Mouse (Mus musculus): ENCODE data around the gene Stat2. TPM values are rescaled to one million over a fixed set of nuclear protein-coding genes. Genes with fewer than 3 reads are reported as not detected.
"Not testable (repeated sequence)": the region's sequence is repeated elsewhere in the genome, so short reads cannot be mapped to it uniquely, and the experiment has no call there.

Gene Stat2
- polyA plus RNA-seq, 1 experiment from 2014 or later, result 24.5 TPM

GRCm38 (mm10) chr10:128332358-128333249 lies 62.2 kb downstream of the Stat2 start:
- not testable (repeated sequence) for H3K9ac ChIP-seq (replicated peaks); ATAC-seq (ENCODE audit: low FRiP score)

GRCm38 (mm10) chr10:128335582-128335981 lies 65.2 kb downstream of the Stat2 start:
- H3K36me3 ChIP-seq, result 0 out of 2 replicates have a peak, but pooled peaks cover under 1% of the 10 kb centered on the region
- peaks cover 30% of the 10 kb centered on the region for H3K4me1 ChIP-seq
- no peak overlapping the region for H3K4me3 ChIP-seq (replicated peaks)
- no peak for ATAC-seq (ENCODE audit: low FRiP score)
- H3K27me3 ChIP-seq (replicated peaks), result no peaks in the 10 kb centered on the region
- no peak overlapping the region for H3K4me2 ChIP-seq
- no peak overlapping the region for H3K9ac ChIP-seq (replicated peaks)
- H3K27ac ChIP-seq (replicated peaks), result no peak overlapping the region
- 5% methylated on average over 4 of the region's 4 CpGs for WGBS
- no peaks in the 10 kb centered on the region for H3K9me3 ChIP-seq (replicated peaks)

More at GRCm38 (mm10) chr10:128332358-128333249, 62.2 kb downstream of the Stat2 start:
- not testable (repeated sequence) for H3K4me3 ChIP-seq (replicated peaks); H3K27me3 ChIP-seq (replicated peaks); H3K9me3 ChIP-seq (replicated peaks); H3K4me1 ChIP-seq; H3K27ac ChIP-seq (replicated peaks); H3K4me2 ChIP-seq
- WGBS, result 77% methylated on average over 6 of the region's 6 CpGs
- peaks cover 15% of the 10 kb centered on the region for H3K36me3 ChIP-seq

- Histone ChIP-seq H3K9ac (replicated peaks) (no peak overlapping the region), H3K4me2 (no peak overlapping the region), H3K36me3 (0 out of 2 replicates have a peak, but pooled peaks cover 2% of the 10 kb centered on the region), H3K4me1 (peaks cover 30% of the 10 kb centered on the region), H3K27me3 (replicated peaks) (no peaks in the 10 kb centered on the region), H3K9me3 (replicated peaks) (no peaks in the 10 kb centered on the region), H3K4me3 (replicated peaks) (no peak overlapping the region), H3K27ac (replicated peaks) (no peak overlapping the region)
- no peak for ATAC-seq (ENCODE audit: low FRiP score)
- WGBS, result 92% methylated on average over 3 of the region's 3 CpGs
Observed at GRCm38 (mm10) chr10:128336195-128336594, 65.8 kb downstream of the Stat2 start.

- Histone ChIP-seq H3K4me3 (replicated peaks) (peak overlapping the region; percentile 98; the same call in 1 of the 2 replicates), H3K27me3 (replicated peaks) (no peaks in the 10 kb centered on the region), H3K4me2 (peak overlapping the region; percentile 73), H3K9ac (replicated peaks) (peak overlapping the region; percentile 52; the same call in 1 of the 2 replicates), H3K4me1 (peaks cover 30% of the 10 kb centered on the region), H3K27ac (replicated peaks) (no peak overlapping the region; the same call in 1 of the 2 replicates), H3K9me3 (replicated peaks) (no peaks in the 10 kb centered on the region), H3K36me3 (0 out of 2 replicates have a peak, but pooled peaks cover 2% of the 10 kb centered on the region)
- WGBS, result 87% methylated on average over 3 of the region's 3 CpGs
- ATAC-seq (ENCODE audit: low FRiP score), result no peak
Observed at GRCm38 (mm10) chr10:128336597-128336996, 66.2 kb downstream of the Stat2 start.

GRCm38 (mm10) chr10:128337306-128338181 lies 67.2 kb downstream of the Stat2 start, which contains the start of gene Cs:
TSS of gene Cs (plus strand) at chr10:128337734.
- Histone ChIP-seq H3K4me2 (peak within 1 kb of the TSS; percentile 73), H3K27ac (replicated peaks) (peak within 1 kb of the TSS; percentile 92), H3K4me3 (replicated peaks) (peak within 1 kb of the TSS; percentile 98), H3K9me3 (replicated peaks) (no peaks in the 10 kb centered on the region), H3K36me3 (0 out of 2 replicates have a peak, but pooled peaks cover 2% of the 10 kb centered on the region), H3K27me3 (replicated peaks) (no peaks in the 10 kb centered on the region), H3K4me1 (peaks cover 30% of the 10 kb centered on the region), H3K9ac (replicated peaks) (peak within 1 kb of the TSS; percentile 98)
- ATAC-seq (ENCODE audit: low FRiP score), result peak; percentile 98
- WGBS, result 1% methylated on average over 61 of the region's 61 CpGs

- no peaks in the 10 kb centered on the region for H3K9me3 ChIP-seq (replicated peaks)
- 0 out of 2 replicates have a peak, but pooled peaks cover 2% of the 10 kb centered on the region for H3K36me3 ChIP-seq
- peak overlapping the region; percentile 71 for H3K4me2 ChIP-seq
- 27% methylated on average over 5 of the region's 5 CpGs for WGBS
- no peaks in the 10 kb centered on the region for H3K27me3 ChIP-seq (replicated peaks)
- H3K27ac ChIP-seq (replicated peaks), result peak overlapping the region; percentile 92
- peaks cover 30% of the 10 kb centered on the region for H3K4me1 ChIP-seq
- H3K4me3 ChIP-seq (replicated peaks), result peak overlapping the region; percentile 98
- H3K9ac ChIP-seq (replicated peaks), result peak overlapping the region; percentile 98
- ATAC-seq (ENCODE audit: low FRiP score), result no peak
Observed at GRCm38 (mm10) chr10:128338415-128338814, 68.1 kb downstream of the Stat2 start.

GRCm38 (mm10) chr10:128338948-128339347 lies 68.6 kb downstream of the Stat2 start:
- Histone ChIP-seq H3K36me3 (0 out of 2 replicates have a peak, but pooled peaks cover 2% of the 10 kb centered on the region), H3K27ac (replicated peaks) (no peak overlapping the region), H3K4me2 (peak overlapping the region; percentile 71), H3K4me1 (peaks cover 30% of the 10 kb centered on the region), H3K27me3 (replicated peaks) (no peaks in the 10 kb centered on the region), H3K9ac (replicated peaks) (0 out of 2 replicates have a peak overlapping the region, but pooled peaks have one; percentile 98), H3K4me3 (replicated peaks) (peak overlapping the region; percentile 98), H3K9me3 (replicated peaks) (no peaks in the 10 kb centered on the region)
- ATAC-seq (ENCODE audit: low FRiP score), result no peak
- 67% methylated on average over 2 of the region's 2 CpGs for WGBS

GRCm38 (mm10) chr10:128340257-128340656 lies 69.9 kb downstream of the Stat2 start:
- WGBS, result 83% methylated on average over 2 of the region's 2 CpGs
- Histone ChIP-seq H3K4me1 (peaks cover 38% of the 10 kb centered on the region), H3K36me3 (0 out of 2 replicates have a peak, but pooled peaks cover 2% of the 10 kb centered on the region), H3K4me3 (replicated peaks) (no peak overlapping the region), H3K4me2 (no peak overlapping the region), H3K27ac (replicated peaks) (no peak overlapping the region), H3K9me3 (replicated peaks) (no peaks in the 10 kb centered on the region), H3K9ac (replicated peaks) (no peak overlapping the region), H3K27me3 (replicated peaks) (no peaks in the 10 kb centered on the region)
- ATAC-seq (ENCODE audit: low FRiP score), result no peak

Other genes starting within 250 kb of the Stat2 start
- gene Naca, start 235.0 kb upstream of the Stat2 start, polyA plus RNA-seq (2015; fragmentation: Nextera tagmentation; extraction: Ambion mirVana), result 484 and 547 TPM in 2 replicates
- 394 and 409 TPM in 2 replicates for gene Ptges3, start 211.6 kb upstream of the Stat2 start, polyA plus RNA-seq (2015; fragmentation: Nextera tagmentation; extraction: Ambion mirVana)
- gene Atp5b, start 187.3 kb upstream of the Stat2 start, polyA plus RNA-seq (2015; fragmentation: Nextera tagmentation; extraction: Ambion mirVana), result 2,338 and 2,396 TPM in 2 replicates
- 7.4 and 8.9 TPM in 2 replicates for gene Baz2a, start 179.0 kb upstream of the Stat2 start, polyA plus RNA-seq (2015; fragmentation: Nextera tagmentation; extraction: Ambion mirVana)
- 6.5 and 12.7 TPM in 2 replicates for gene Rbms2, start 90.3 kb upstream of the Stat2 start, polyA plus RNA-seq (2015; fragmentation: Nextera tagmentation; extraction: Ambion mirVana)
- gene Gls2, start 76.1 kb upstream of the Stat2 start, polyA plus RNA-seq (2015; fragmentation: Nextera tagmentation; extraction: Ambion mirVana), result 2.4 and 2.8 TPM in 2 replicates
- 25.5 and 25.9 TPM in 2 replicates for gene Spryd4, start 58.8 kb upstream of the Stat2 start, polyA plus RNA-seq (2015; fragmentation: Nextera tagmentation; extraction: Ambion mirVana)
- gene Mip, start 44.7 kb upstream of the Stat2 start, polyA plus RNA-seq (2015; fragmentation: Nextera tagmentation; extraction: Ambion mirVana), result not detected in 2 replicates
- 20.0 and 25.1 TPM in 2 replicates for gene Timeless, start 38.5 kb upstream of the Stat2 start, polyA plus RNA-seq (2015; fragmentation: Nextera tagmentation; extraction: Ambion mirVana)
- not detected in 2 replicates for gene Apon, start 16.5 kb upstream of the Stat2 start, polyA plus RNA-seq (2015; fragmentation: Nextera tagmentation; extraction: Ambion mirVana)
- 0.19 TPM in 1 of 2 replicates, not detected in the other for gene Apof, start 1.9 kb upstream of the Stat2 start, polyA plus RNA-seq (2015; fragmentation: Nextera tagmentation; extraction: Ambion mirVana)
- 0.32 and 0.37 TPM in 2 replicates for gene Il23a, start 28.2 kb downstream of the Stat2 start, polyA plus RNA-seq (2015; fragmentation: Nextera tagmentation; extraction: Ambion mirVana)
- gene Pan2, start 32.8 kb downstream of the Stat2 start, polyA plus RNA-seq (2015; fragmentation: Nextera tagmentation; extraction: Ambion mirVana), result 17.4 and 20.7 TPM in 2 replicates
- gene Cnpy2, start 51.9 kb downstream of the Stat2 start, polyA plus RNA-seq (2015; fragmentation: Nextera tagmentation; extraction: Ambion mirVana), result 201 and 221 TPM in 2 replicates
- gene Cs, start 67.2 kb downstream of the Stat2 start, polyA plus RNA-seq (2015; fragmentation: Nextera tagmentation; extraction: Ambion mirVana), result 268 and 273 TPM in 2 replicates
- gene Coq10a, start 98.4 kb downstream of the Stat2 start, polyA plus RNA-seq (2015; fragmentation: Nextera tagmentation; extraction: Ambion mirVana), result 34.6 and 40.8 TPM in 2 replicates
- 11.2 and 13.1 TPM in 2 replicates for gene Ankrd52, start 106.6 kb downstream of the Stat2 start, polyA plus RNA-seq (2015; fragmentation: Nextera tagmentation; extraction: Ambion mirVana)
- gene Slc39a5, start 130.7 kb downstream of the Stat2 start, polyA plus RNA-seq (2015; fragmentation: Nextera tagmentation; extraction: Ambion mirVana), result 0.68 and 4.4 TPM in 2 replicates
- 128 and 133 TPM in 2 replicates for gene Nabp2, start 140.9 kb downstream of the Stat2 start, polyA plus RNA-seq (2015; fragmentation: Nextera tagmentation; extraction: Ambion mirVana)
- 78.3 and 80.5 TPM in 2 replicates for gene Rnf41, start 141.1 kb downstream of the Stat2 start, polyA plus RNA-seq (2015; fragmentation: Nextera tagmentation; extraction: Ambion mirVana)
- 138 and 149 TPM in 2 replicates for gene Smarcc2, start 188.7 kb downstream of the Stat2 start, polyA plus RNA-seq (2015; fragmentation: Nextera tagmentation; extraction: Ambion mirVana)
- gene Myl6, start 223.6 kb downstream of the Stat2 start, polyA plus RNA-seq (2015; fragmentation: Nextera tagmentation; extraction: Ambion mirVana), result 999 and 1,090 TPM in 2 replicates
- 7.0 and 7.7 TPM in 2 replicates for gene Myl6b, start 228.1 kb downstream of the Stat2 start, polyA plus RNA-seq (2015; fragmentation: Nextera tagmentation; extraction: Ambion mirVana)